Mouse (Mus musculus) WW6 (cell line): ENCODE data around the gene Fndc8.

Experiments used
- DNase-seq: peaks from one replicate; pipeline ENCODE4 v3.0.0-alpha.2; 2013; ENCODE audit warnings: low read depth, low spot score

Gene Fndc8

DNA sequence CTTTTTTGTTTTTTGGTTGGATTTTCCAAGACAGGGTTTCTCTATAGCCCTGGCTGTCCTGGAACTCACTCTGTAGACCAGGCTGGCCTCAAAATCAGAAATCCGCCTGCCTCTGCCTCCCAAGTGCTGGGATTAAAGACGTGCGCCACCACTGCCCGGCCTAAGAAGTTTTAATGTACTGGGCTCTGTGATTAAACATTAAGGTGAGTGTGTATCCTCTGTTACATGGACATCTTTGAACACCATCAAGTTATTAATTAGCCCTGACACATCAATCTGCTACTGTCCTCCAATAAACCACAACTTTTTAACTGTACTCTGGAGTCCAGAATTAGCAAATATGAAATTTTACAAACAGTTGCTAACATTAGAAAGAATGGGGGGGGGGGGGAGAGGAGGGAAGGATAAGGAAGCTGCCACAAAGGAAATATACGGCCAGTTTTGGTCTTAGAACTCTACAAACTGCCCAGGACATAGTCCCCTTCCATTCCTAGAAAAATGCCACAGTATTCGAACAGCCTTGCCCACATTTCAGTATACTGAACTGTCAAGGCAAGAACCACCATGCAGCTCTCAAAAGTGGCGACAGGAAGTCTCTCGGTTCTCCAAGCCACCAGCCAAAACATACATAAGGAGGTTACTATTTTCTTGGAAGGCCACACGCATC is 22.3 kb upstream of the Fndc8 start:
- DNase-seq, result no peak

GRCm38 (mm10) chr11:82870173-82871030 is 21.5 kb upstream of the Fndc8 start:
- DNase-seq, result peak; percentile 74

GRCm38 (mm10) chr11:82871031-82871446 is 20.9 kb upstream of the Fndc8 start, which contains the start of gene Rffl:
Rffl (minus strand) TSS chr11:82871210.
- DNase-seq, result peak; percentile 91

- no peak for DNase-seq
Observed at GRCm38 (mm10) chr11:82874924-82875323, 17.0 kb upstream of the Fndc8 start.

DNA sequence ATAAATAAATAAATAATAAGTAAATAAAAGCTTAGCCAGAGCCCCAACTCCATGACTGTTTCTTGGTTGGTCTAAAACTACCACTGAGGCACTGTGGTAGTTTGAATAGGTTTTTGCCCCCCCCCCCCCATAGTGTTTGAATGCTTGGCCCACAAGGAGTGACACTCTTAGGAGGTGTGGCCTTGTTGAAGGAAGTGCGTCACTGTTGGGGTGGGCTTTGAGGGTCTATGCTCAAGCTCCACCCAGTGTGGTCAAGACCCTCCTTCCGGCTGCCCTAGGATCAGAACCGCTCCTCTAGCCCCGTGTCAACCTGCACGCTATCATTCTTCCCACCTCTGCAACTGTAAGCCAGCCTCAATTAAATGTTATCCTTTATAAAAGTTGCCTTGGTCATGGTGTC is 16.3 kb upstream of the Fndc8 start:
- DNase-seq, result no peak

DNA sequence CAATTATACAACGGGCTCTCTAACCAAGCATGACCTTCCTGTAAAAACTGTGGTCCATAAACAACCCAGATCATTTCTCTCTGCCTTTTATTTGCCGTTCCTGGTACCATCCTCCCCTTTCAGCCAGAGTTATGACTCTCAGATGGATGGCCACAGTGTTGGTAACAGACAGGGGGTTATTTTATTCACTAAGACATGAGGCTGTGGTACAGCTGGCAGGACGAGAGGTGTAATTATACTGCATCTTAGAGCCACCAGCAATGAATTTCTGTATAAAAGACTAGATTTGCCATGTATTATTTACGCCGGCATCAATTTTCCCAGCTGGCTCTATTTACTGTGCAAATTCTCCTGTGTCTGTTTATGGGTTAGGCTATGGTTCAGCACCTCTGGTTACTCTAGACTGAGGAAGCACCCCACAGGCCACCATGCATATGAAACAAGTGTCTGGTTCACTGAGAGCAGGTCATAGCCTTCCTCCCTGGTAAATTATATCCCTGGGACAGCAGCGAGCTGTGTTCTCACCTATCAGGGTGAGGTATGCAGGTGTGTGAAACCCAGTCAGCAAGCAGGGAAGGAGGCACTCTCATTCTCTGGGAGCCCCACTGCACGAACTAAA is 14.1 kb upstream of the Fndc8 start:
- no peak for DNase-seq

GRCm38 (mm10) chr11:82883180-82883579 is 8.7 kb upstream of the Fndc8 start:
- no peak for DNase-seq

- DNase-seq, result no peak
Observed at GRCm38 (mm10) chr11:82886559-82886958, 5.4 kb upstream of the Fndc8 start.

- no peak for DNase-seq
Observed at GRCm38 (mm10) chr11:82888491-82888946, 3.4 kb upstream of the Fndc8 start.

- no peak for DNase-seq
Observed at GRCm38 (mm10) chr11:82889524-82890341, 2.2 kb upstream of the Fndc8 start.

- peak; percentile 91 for DNase-seq
Observed at GRCm38 (mm10) chr11:82890342-82890762, 1.6 kb upstream of the Fndc8 start, which contains the start of gene Rad51d. Rad51d (minus strand) TSS chr11:82890614.

DNA sequence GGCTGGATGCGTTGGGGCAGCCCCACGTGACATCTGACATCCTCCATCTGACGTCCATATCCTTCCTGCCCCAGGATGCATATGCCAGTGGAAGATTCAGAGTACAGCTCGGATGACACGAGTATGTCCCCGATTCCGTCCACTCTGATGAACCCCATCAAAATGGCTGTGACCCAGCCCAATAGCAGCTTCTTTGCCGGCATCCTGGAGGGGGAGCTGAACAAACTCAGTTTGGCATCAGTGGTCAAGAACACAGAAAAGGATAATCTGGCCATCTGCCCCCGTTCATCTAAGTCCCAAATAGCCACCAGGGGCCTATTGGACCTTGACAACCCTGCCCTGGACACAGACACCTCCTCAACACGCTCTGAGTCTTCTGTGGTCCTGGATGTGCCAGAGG is 5.6 kb downstream of the Fndc8 start:
- DNase-seq, result no peak

DNA sequence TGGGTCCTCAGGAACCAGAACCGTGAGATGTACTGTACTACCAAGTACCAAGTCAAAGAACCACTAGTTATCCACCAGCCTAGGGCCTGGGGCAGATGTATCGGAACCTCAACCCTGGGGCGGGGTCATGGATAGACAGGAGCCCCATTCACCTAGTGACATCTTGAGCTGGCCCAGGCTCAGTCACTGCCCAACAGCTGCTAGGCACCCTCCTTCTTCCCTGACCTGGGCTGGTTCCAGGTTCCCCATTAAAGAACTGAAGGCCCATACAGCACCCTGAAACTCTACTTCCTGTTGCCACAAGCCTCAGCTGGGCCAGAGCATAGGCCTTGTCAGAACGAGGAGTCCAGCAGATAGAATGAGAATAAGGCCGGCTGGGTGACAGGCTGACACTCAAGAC is 7.8 kb downstream of the Fndc8 start:
- DNase-seq, result no peak

GRCm38 (mm10) chr11:82901606-82902310 is 9.8 kb downstream of the Fndc8 start:
- no peak for DNase-seq

DNA sequence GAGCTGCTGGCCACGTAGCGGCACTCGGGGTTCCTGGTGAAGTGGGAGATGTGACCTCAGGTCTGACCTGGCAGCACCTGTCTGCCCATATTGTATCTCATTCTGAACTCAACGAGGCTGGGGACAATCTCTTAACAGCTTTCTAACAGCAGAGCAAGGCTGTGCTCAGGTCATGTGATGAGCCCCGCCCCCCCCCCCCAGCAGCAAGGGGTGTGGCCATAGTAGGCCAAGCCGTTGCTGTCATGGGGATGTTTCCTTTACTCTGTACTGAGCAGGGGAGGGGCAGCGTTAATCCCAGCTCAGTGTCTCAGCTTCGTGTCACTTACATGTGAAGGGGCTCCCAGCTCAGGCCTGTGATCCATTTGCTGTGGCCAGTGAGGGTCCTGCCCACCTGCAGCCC is 13.0 kb downstream of the Fndc8 start:
- DNase-seq, result no peak

GRCm38 (mm10) chr11:82905816-82906215 is 13.9 kb downstream of the Fndc8 start:
- DNase-seq, result no peak

DNA sequence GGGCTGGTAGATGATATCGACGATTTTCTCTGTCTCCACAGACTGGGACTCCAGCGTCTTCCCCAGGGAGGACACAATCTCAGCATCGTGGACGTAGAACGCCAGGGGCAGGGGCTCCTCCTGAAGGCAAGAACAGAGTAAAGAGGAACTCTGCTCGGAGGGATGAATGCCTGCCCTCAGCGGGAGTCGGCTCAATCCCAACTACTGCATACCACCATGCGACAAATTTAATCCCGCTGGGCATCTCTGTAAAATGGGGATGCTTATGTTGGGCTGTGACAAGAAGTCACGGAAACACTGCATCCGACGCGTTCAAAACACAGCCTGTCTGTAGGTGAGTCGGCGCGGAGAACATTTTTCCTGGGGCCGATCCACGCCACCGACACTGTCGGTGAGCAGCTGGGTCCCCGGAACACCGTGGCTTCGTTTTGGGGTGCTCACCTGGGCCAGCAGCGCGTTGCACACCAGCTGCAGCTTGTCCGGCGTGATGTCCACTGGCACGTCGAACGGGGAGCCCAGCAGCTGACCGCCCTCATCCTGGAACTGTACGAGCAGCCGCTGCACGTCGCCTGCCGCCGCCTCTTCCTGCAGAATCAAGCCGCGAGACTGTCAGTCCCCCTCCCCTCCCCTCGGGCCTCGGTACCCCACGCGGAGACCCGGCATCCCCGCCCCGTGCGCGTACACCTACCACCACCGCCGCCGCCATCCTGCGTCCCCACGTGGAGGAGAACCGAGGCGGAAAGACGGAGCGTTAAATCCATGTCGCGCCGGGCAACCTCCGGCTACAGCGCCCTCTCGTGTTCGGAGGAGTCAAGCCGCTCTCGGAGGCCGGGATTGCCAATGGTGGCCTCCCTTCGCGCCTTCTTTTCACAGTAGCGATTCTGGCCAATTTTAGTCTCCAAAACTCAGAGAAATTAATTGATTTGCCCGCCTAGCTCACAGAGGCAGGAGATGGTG is 16.0 kb downstream of the Fndc8 start, which contains the start of gene Nle1:
Gene Nle1 (minus strand): TSS at position 761 of the 957 bp plus-strand sequence.
- peak; percentile 78 for DNase-seq

- DNase-seq, result no peak
Observed at GRCm38 (mm10) chr11:82908608-82908989, 16.7 kb downstream of the Fndc8 start.

- DNase-seq, result no peak
Observed at GRCm38 (mm10) chr11:82910250-82910649, 18.3 kb downstream of the Fndc8 start, which contains the start of gene Unc45b. Unc45b (plus strand) TSS chr11:82910550.
